Mouse (Mus musculus): ENCODE measurements at regions not wholly inside any gene's neighbourhood (a gene's known extent, or its start where the extent isn't known, plus 50 kb on each side); places are given as distances from the start of the nearest gene placed in this dataset.

- DNase-seq, result no peak
These were observed 106.5 kb upstream of the Klf14 start for GRCm38 (mm10) chr6:31065419-31065818.

GRCm38 (mm10) chr6:31066861-31067260, 108.0 kb upstream of the Klf14 start:
- DNase-seq, result no peak

GRCm38 (mm10) chr6:31067453-31067852, 108.6 kb upstream of the Klf14 start:
- no peak for DNase-seq

- no peak for DNase-seq
These were observed 110.4 kb upstream of the Klf14 start for GRCm38 (mm10) chr6:31069243-31069642.

- no peak for DNase-seq
These were observed 111.7 kb upstream of the Klf14 start for GRCm38 (mm10) chr6:31070537-31070936.

GRCm38 (mm10) chr6:31070966-31071365, 112.1 kb upstream of the Klf14 start:
- DNase-seq, result no peak

GRCm38 (mm10) chr6:31072072-31072471, 113.2 kb upstream of the Klf14 start:
- no peak for DNase-seq

GRCm38 (mm10) chr6:31072559-31072958, 113.7 kb upstream of the Klf14 start:
- no peak for DNase-seq

GRCm38 (mm10) chr6:31073338-31073737, 114.5 kb upstream of the Klf14 start:
- no peak for DNase-seq

- DNase-seq, result no peak
These were observed 115.5 kb upstream of the Klf14 start for GRCm38 (mm10) chr6:31074394-31074793.

- no peak for DNase-seq
These were observed 116.3 kb upstream of the Klf14 start for GRCm38 (mm10) chr6:31075209-31075571.

GRCm38 (mm10) chr6:31075572-31076477, 116.9 kb upstream of the Klf14 start:
- peak; percentile 82 for DNase-seq

- DNase-seq, result no peak
These were observed 117.6 kb upstream of the Klf14 start for GRCm38 (mm10) chr6:31076478-31076834.

- no peak for DNase-seq
These were observed 118.3 kb upstream of the Klf14 start for GRCm38 (mm10) chr6:31077216-31077615.

GRCm38 (mm10) chr6:31077779-31078178, 118.9 kb upstream of the Klf14 start:
- DNase-seq, result no peak

- no peak for DNase-seq
These were observed 119.5 kb upstream of the Klf14 start for GRCm38 (mm10) chr6:31078413-31078812.

GRCm38 (mm10) chr6:31079586-31080259, 120.8 kb upstream of the Klf14 start:
- DNase-seq, result no peak

- no peak for DNase-seq
These were observed 121.4 kb upstream of the Klf14 start for GRCm38 (mm10) chr6:31080279-31080678.

GRCm38 (mm10) chr6:31080691-31081090, 121.8 kb upstream of the Klf14 start:
- DNase-seq, result no peak

- DNase-seq, result no peak
These were observed 122.4 kb upstream of the Klf14 start for GRCm38 (mm10) chr6:31081238-31081637.

- DNase-seq, result no peak
These were observed 123.1 kb upstream of the Klf14 start for GRCm38 (mm10) chr6:31081988-31082387.

- DNase-seq, result peak; percentile 59
These were observed 124.0 kb upstream of the Klf14 start for GRCm38 (mm10) chr6:31082613-31083470.

GRCm38 (mm10) chr6:31083701-31084100, 124.8 kb upstream of the Klf14 start:
- no peak for DNase-seq

All from adrenal gland, postnatal 10 days (tissue).